Mouse (Mus musculus) brain, embryonic 18.5 days (tissue): Measurements from ENCODE around the gene P2rx7.

Source experiments
- DNase-seq: peaks from one replicate; pipeline ENCODE4 v3.0.0-alpha.2; 2012; ENCODE audit warnings: low read depth, low spot score

Gene P2rx7

DNA sequence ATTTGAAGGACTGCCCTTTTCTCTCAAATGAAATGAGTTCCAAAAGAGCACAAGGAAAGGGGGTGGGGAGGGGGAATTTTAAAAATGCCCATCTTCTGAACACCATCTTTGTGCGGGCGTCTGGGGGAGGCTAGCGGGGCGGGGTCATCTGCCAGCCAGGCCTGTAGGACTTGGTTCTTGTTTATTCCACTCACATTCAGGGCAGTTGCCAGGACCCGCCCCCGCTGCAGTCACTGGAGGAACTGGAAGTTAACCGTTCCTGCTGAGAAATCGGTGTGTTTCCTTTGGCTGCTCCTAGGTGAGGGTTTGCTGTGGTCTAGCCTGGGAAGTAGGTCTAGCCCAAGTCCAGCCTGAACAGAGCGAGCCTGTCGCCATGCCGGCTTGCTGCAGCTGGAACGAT, at the start of gene P2rx7:
TSS of gene P2rx7 (plus strand) at position 211 of the 400 bp plus-strand sequence.
- no peak for DNase-seq

- DNase-seq: no peak
These were observed 48.2 kb upstream of the P2rx7 start for GRCm38 (mm10) chr5:122595470-122595869.

DNA sequence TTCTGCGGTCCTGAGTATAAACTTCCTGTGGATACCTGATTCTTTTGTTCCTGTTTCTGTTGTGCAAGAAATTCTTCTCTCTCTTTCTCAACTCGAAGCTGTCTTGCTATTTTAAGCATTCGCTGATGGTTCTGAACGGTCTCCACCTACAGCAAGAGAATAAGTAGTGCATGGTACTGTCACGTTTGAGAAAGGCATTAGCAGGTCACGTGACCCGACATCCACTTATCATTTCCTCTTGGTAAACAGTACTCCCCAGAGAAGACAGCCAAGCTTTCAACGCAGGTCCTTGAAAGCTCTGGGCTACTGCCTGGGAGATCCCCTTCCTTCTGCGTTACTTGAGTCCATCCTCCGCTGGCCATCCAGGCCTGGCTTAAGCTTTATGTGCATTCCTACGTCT, 41.5 kb upstream of the P2rx7 start:
- DNase-seq: no peak

DNA sequence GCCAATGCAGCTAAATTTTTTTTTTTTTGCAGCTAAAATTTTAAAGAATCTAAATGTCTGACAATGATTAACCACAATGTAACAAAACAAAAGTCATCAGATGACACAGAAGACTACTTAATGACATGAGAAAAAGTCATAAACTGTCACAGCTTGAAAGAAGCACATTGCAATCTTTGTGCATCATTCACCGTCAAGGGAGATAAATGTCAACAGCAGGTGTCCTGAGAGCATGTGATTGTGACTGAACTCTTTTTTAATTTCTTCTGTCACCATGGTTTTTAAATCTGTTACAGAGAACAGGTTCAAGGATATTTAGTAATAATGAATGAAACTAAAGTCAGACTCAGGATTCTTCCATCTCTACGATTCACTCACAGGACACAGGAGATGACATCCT, 38.8 kb upstream of the P2rx7 start:
- no peak for DNase-seq

- DNase-seq: no peak
These were observed 32.1 kb upstream of the P2rx7 start for GRCm38 (mm10) chr5:122611651-122612050.

- peak; percentile 89 for DNase-seq
These were observed 29.6 kb upstream of the P2rx7 start, which contains the start of gene Ift81 for GRCm38 (mm10) chr5:122613908-122614732. TSS of gene Ift81 (minus strand) at chr5:122614518.

DNA sequence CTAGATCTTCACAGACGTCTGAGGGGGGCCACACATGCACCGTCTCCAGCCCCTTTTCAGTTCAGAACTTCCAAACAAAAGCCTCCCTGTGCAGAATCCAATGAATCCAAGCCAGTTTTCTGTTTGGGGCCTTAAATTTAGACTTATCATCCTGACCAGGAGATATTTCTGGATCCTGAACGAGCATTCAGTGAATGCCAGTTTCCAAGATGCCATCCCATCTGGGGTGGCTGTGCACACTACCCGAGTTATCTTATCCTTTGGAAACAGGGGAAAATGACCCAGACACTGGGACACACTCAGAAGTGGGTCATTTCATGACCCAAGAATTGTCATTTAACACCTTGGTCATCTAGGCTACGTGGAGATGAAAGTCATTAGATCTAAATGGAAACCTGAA, 26.0 kb upstream of the P2rx7 start:
- DNase-seq: no peak

DNA sequence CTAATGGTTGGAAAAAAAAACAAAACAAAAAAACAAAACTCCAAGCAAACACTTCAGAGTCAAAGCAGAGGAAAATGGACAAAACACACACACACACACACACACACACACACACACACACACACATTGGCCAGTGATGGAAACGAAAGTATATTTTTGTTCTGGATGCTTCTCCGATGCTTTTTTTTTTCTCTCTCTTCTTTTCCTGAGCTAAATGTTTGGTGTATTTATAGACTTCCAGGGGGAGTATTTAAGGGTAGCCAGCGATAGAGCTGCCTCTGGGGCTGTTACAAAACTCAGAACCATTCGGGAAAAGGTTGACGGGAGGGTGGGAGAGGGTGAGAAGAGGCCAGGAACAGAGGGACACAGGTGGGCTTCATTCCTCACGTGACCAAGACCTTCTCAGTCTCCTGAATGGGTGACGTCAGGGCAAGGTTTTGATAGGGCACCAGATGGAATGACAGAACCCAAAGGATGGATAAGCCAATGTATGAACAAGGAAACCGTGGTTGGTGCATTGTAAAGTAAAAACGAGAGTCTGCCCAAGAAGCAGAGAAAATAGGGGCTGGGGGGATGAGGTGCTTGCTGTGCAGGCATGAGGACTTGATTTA, 23.9 kb upstream of the P2rx7 start:
- DNase-seq: no peak

DNA sequence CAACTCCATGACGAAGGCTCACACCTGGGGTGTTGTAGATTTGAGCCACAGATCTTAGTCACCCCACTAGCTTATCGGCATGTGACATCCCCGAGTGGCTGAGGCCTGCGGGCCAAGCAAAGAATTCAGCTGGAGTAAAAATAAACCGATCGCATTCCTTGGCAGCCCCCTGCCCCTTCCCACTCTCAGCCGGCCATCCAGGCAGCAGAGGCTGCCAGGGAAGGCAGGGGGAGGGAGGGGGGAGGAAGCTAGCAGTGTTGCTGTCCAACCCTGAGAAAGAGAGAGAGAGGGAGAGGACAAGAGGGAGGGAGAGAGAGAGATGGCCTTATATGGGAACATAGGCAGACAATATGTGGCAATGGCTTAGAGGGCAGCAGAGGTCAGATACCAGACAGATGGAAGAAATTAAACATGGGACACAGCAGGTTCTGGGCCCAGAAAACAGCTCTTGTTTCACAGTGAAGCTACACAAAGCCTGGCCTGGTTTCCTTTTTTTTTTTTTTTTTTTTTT, 22.3 kb upstream of the P2rx7 start:
- DNase-seq: no peak

GRCm38 (mm10) chr5:122622526-122622925, 21.2 kb upstream of the P2rx7 start:
- DNase-seq: no peak

GRCm38 (mm10) chr5:122623861-122624260, 19.9 kb upstream of the P2rx7 start:
- no peak for DNase-seq

- no peak for DNase-seq
These were observed 18.7 kb upstream of the P2rx7 start for GRCm38 (mm10) chr5:122624952-122625479.

GRCm38 (mm10) chr5:122625565-122626252, 18.0 kb upstream of the P2rx7 start:
- DNase-seq: no peak

GRCm38 (mm10) chr5:122627243-122627642, 16.5 kb upstream of the P2rx7 start:
- peak; percentile 61 for DNase-seq

GRCm38 (mm10) chr5:122635228-122635627, 8.5 kb upstream of the P2rx7 start:
- DNase-seq: no peak

DNA sequence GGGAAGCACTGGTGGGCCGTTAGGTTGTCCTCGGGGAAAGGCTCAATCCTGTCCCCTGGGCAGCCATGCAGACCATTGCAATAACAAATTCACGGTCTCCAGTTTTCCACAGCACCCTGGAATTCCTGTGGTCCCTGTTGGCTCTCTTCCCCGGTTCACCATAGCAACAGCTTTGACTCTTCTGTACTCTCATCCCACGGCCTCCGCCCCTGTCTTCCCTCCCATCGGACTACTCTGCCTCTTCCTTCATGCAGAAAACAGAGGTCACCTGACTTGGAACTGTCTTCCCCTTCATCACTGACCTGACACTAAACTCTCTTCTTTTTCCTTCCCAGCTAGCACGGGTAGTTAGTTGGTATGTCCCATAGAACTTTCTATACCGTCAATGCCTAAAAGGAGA, 7.4 kb upstream of the P2rx7 start:
- no peak for DNase-seq

- no peak for DNase-seq
These were observed 6.8 kb upstream of the P2rx7 start for GRCm38 (mm10) chr5:122636958-122637357.

DNA sequence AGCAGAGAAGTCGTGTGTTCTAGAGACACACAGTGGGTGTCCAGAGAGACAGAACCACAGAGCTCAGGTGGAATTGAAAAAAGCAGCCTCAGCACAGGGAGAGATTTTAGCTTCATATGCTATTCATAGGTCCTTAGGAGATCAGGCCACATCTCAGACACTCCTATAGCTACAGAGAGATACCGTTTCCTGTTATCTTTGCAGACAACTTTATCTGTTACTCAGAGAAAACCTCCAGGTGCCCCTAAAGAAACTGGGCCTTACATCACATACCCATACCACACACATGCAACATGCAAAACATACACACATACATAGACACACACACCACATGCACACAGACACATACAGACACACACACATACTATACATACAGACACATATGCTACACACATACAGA, 5.4 kb upstream of the P2rx7 start:
- no peak for DNase-seq

DNA sequence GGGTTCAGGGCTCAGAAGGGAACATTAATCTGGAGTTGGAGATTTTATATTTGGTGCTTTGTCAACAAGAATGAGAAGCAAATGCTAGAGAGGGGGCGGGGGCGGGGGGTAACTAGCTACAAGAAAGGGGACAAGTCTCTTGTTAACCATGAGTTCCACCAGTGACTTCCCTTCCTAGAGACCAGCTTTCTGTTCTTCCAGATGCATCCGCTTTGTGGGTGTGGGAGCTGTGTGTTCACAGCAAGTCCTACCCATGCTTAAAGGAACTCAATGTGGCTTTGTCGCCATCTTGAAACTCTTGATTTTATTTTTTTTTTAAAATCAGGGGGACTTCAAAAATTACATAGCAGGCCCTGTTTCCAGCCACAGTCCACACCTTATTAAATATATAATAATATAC, 4.2 kb upstream of the P2rx7 start:
- no peak for DNase-seq

GRCm38 (mm10) chr5:122639986-122640385, 3.7 kb upstream of the P2rx7 start:
- DNase-seq: no peak

DNA sequence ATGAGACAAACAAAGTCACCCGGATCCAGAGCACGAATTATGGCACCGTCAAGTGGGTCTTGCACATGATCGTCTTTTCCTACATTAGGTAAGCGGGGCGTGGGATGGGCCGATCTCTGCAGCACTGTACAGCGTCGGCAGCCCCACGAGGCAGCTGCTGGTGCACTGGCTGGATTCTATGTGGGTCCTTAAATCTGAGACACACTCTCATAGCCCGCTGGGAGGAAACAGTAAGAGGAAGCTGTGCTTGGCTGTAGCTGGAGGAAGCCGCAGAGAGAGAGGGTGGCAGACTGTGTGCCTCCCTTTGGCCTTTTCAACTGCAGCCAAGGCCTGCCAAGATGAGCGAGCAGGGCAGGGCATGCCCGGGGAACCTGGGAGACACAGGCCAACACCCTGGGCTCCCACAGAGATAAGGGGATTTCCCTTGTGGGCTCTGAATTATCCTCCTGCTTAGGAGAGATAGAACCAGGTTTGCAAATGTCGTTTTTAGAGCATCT, 448 bp downstream of the P2rx7 start:
- DNase-seq: no peak

GRCm38 (mm10) chr5:122645290-122645689, 1.6 kb downstream of the P2rx7 start:
- no peak for DNase-seq
